Mouse (Mus musculus): ENCODE measurements around the gene Vdac1. TPM values are rescaled to one million over a fixed set of nuclear protein-coding genes. Genes with fewer than 3 reads are reported as not detected.
A peak's percentile ranks its signal among the peaks of the same experiment; 100 is the strongest.
"Not testable (repeated sequence)": the region's sequence is repeated elsewhere in the genome, so short reads cannot be mapped to it uniquely, and the experiment has no call there.

Gene Vdac1
- polyA plus RNA-seq, 1 experiment from 2014 or later: 295 TPM

DNA sequence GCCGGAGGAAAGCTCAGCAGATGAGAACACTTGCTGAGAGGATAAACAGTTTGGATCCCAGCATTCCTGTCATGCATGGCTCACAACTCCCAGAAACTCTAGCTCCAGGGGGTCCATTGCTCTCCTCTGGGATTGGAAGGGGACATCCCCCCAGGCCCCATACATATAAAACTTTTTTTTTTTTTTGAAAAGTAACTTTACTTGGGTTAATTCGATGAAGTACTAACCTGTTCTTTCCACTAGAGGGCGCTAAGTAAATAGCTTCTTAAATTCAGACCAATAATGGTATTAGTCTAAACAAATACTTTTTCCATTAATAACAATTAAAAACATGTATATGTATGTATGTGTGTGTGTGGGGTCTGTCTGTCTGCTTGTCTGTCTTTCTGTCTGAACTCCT is 24.0 kb downstream of the Vdac1 start:
- Histone ChIP-seq H3K27ac (no peak overlapping the region), H3K4me2 (replicated peaks) (no peak overlapping the region), H3K9me3 (no peaks in the 10 kb centered on the region), H3K4me1 (replicated peaks) (no peaks in the 10 kb centered on the region), H3K9ac (no peak overlapping the region), H3K27me3 (replicated peaks) (no peaks in the 10 kb centered on the region), H3K36me3 (peaks cover 46% of the 10 kb centered on the region), H3K4me3 (replicated peaks) (no peak overlapping the region)
- ATAC-seq: no peak
- 54% methylated on average over 3 of the region's 3 CpGs for WGBS

DNA sequence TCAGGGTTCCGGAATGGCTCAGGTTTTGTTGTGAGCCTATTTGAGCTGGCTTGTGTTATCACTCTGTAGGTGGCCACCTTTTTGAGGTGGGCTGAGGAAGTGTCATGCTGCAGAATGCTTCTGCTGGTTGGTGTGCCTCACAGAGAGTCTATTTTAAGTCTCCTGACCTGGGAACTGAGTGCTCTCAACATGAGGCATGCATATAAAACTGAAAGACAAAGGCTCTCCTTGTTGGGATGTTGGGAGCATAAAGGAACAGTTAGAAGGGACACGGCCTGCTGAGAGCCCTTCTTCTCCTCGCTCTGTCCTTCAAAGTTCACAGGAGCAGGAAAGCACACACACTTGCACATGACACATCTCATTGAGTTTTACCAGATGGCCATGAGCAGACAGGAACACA is 26.2 kb downstream of the Vdac1 start:
- H3K4me2 ChIP-seq (replicated peaks): no peak overlapping the region
- no peak overlapping the region for H3K27ac ChIP-seq
- no peak for ATAC-seq
- H3K9ac ChIP-seq: no peak overlapping the region
- no peak overlapping the region for H3K4me3 ChIP-seq (replicated peaks)
- H3K4me1 ChIP-seq (replicated peaks): no peaks in the 10 kb centered on the region
- WGBS: 91% methylated on average over 3 of the region's 3 CpGs
- no peaks in the 10 kb centered on the region for H3K9me3 ChIP-seq
- H3K27me3 ChIP-seq (replicated peaks): no peaks in the 10 kb centered on the region
- peaks cover 45% of the 10 kb centered on the region for H3K36me3 ChIP-seq

DNA sequence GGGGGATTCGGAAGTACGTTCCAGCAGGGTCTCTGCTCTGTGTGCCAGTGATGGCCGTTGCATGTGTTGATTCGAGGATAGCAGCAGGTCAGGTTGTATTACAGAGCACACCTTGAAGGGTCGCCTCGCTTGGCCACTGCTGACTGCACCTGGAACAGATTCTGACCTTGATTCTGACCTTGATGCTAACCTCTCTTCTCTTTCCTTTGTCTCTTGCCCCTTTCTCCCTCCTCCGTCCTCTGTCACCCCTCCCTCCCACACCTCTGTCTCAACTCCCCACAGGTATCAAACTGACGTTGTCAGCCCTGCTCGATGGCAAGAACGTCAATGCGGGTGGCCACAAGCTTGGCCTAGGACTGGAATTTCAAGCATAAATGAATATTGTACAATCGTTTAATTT is 27.5 kb downstream of the Vdac1 start:
- H3K27ac ChIP-seq: no peak overlapping the region
- H3K4me2 ChIP-seq (replicated peaks): no peak overlapping the region
- no peak overlapping the region for H3K4me3 ChIP-seq (replicated peaks)
- WGBS: 92% methylated on average over 12 of the region's 12 CpGs
- ATAC-seq: no peak
- no peaks in the 10 kb centered on the region for H3K9me3 ChIP-seq
- no peaks in the 10 kb centered on the region for H3K27me3 ChIP-seq (replicated peaks)
- H3K4me1 ChIP-seq (replicated peaks): no peaks in the 10 kb centered on the region
- H3K36me3 ChIP-seq: peaks cover 41% of the 10 kb centered on the region
- H3K9ac ChIP-seq: no peak overlapping the region

DNA sequence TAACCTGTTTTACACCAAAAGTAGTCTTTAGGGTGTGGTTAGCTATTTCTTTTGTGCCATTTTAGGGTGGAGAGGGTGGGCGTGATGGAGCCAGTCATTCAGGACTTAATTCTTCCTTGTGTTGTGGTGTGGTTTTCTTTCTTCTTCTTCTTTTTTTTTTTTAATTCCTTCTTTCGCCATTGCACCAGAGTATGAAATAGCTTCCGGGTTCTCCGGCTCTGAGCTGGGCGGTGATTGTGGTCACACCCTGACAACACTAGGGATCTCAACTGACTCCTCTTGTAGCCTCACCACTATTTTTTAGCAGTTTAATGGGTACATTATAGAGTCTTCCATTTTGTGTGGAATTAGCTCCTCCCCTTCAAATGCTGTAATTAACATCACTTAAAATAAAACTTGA is 28.3 kb downstream of the Vdac1 start:
- not testable (repeated sequence) for H3K27ac ChIP-seq; H3K4me3 ChIP-seq (replicated peaks); H3K9me3 ChIP-seq; H3K27me3 ChIP-seq (replicated peaks); ATAC-seq; H3K9ac ChIP-seq; H3K4me1 ChIP-seq (replicated peaks); H3K4me2 ChIP-seq (replicated peaks)
- peaks cover 35% of the 10 kb centered on the region for H3K36me3 ChIP-seq
- 92% methylated on average over 5 of the region's 5 CpGs for WGBS

DNA sequence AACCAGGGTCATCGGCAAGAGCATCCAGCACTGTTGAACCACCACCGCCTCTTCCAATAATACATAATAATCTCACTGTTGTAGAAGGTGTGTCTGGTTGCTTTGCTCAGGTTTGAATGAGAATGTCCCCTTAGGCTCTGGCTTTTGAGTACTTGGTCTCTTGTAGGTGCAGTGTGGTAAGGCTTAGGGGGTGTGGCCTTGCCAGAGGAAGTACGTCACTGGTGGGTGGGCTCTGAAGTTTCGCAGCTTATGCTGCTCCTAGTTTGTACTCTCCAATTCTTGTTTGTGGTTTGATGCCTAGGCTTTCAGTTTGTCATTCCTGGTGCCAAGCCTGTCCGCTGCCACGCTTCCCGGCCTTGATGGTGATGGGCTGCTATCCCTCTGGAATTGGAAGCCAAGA is 29.3 kb downstream of the Vdac1 start:
- H3K4me1 ChIP-seq (replicated peaks): no peaks in the 10 kb centered on the region
- no peak overlapping the region for H3K4me2 ChIP-seq (replicated peaks)
- no peak overlapping the region for H3K27ac ChIP-seq
- WGBS: 92% methylated on average over 7 of the region's 7 CpGs
- peaks cover 32% of the 10 kb centered on the region for H3K36me3 ChIP-seq
- H3K9me3 ChIP-seq: no peaks in the 10 kb centered on the region
- H3K4me3 ChIP-seq (replicated peaks): no peak overlapping the region
- ATAC-seq: no peak
- no peaks in the 10 kb centered on the region for H3K27me3 ChIP-seq (replicated peaks)
- H3K9ac ChIP-seq: no peak overlapping the region

DNA sequence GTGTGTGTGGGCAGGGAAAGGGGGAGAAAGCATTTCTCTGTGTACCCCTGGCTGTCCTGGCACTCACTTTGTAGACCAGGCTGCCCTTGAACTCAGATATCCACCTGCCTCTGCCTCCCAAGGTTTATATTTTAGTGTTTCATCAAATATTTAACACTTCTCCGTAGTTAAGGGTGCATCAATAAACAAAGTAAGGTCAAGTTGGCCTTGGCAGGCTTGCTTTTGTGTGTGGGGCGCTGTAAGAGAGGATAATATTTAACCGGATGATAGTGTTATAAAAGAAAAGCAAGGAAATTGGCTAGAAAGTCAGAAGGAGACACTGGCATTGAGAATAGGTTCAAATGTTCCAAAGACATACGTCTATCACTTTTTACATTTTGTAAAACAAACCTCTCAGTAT is 33.8 kb downstream of the Vdac1 start:
- Histone ChIP-seq H3K9ac (no peak overlapping the region), H3K27ac (no peak overlapping the region), H3K4me3 (replicated peaks) (no peak overlapping the region), H3K4me1 (replicated peaks) (peaks cover 8% of the 10 kb centered on the region; the same call in 1 of the 2 replicates), H3K27me3 (replicated peaks) (no peaks in the 10 kb centered on the region), H3K36me3 (0 out of 2 replicates have a peak, but pooled peaks cover 6% of the 10 kb centered on the region), H3K4me2 (replicated peaks) (no peak overlapping the region), H3K9me3 (no peaks in the 10 kb centered on the region)
- 51% methylated on average over 4 of the region's 4 CpGs for WGBS
- ATAC-seq: no peak

DNA sequence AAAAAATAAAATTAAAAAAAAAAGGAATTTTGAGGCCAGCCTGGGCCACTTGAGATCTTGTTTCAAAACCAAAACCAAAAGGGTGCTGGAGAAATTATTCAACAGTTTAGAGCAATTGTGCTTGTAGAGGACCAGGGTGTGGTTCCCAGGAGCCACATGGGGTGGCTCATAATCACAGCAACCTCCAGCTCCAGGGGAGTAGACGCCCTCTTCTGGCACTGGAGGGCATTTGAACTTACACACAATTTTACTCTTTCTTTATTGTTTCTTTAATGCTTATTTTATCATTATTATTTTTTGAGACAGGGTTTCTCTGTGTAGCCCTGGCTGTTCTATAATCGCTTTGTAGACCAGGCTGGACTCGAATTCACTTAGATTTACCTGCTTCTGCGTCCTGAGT is 34.7 kb downstream of the Vdac1 start:
- no peak overlapping the region for H3K27ac ChIP-seq
- 38% methylated on average over 4 of the region's 4 CpGs for WGBS

DNA sequence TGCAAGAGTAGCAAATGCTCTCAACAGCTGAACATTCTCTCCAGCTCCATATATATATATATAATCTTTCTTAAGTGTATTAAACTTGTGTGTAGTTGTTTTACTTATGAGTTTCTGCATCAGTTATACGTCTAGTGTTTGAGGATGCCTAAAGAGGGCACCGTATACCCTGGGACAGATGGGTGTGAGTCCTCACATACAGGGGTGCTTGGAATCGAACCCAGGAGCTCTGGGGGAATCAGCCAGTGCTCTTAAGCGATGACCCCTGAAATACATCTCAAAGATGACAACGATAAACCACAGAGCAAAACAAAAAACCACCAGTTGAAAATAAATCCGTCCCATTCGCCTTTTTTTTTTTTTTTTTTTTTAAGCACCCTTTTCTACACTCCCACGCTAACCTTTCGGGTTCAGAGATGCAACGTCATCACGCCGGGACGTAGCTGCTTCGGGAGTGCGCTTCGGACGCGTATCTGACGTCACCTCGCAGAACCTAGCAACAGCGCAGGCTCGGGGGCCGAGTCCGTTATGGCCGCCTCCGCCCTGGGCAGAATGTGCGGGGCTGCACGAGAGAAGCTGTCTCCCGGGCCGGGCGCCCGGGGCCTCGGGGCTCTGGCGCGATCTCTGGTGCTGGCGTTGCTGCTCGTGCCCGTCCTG is 35.4 kb downstream of the Vdac1 start, which contains the start of gene 9530068E07Rik:
9530068E07Rik (plus strand) TSS at position 489 of the 657 bp plus-strand sequence.
- ATAC-seq: peak; percentile 97
- H3K27ac ChIP-seq: peak within 1 kb of the TSS; percentile 89
- WGBS: 2% methylated on average over 38 of the region's 38 CpGs

More for the DNA sequence above, 34.7 kb downstream of the Vdac1 start:
- H3K4me3 ChIP-seq (replicated peaks): no peak overlapping the region; the same call in 1 of the 2 replicates
- H3K9me3 ChIP-seq: no peaks in the 10 kb centered on the region
- 0 out of 2 replicates have a peak, but pooled peaks cover 2% of the 10 kb centered on the region for H3K36me3 ChIP-seq
- no peak for ATAC-seq
- H3K4me1 ChIP-seq (replicated peaks): peaks cover 12% of the 10 kb centered on the region
- H3K27me3 ChIP-seq (replicated peaks): no peaks in the 10 kb centered on the region
- no peak overlapping the region for H3K9ac ChIP-seq
- H3K4me2 ChIP-seq (replicated peaks): no peak overlapping the region

DNA sequence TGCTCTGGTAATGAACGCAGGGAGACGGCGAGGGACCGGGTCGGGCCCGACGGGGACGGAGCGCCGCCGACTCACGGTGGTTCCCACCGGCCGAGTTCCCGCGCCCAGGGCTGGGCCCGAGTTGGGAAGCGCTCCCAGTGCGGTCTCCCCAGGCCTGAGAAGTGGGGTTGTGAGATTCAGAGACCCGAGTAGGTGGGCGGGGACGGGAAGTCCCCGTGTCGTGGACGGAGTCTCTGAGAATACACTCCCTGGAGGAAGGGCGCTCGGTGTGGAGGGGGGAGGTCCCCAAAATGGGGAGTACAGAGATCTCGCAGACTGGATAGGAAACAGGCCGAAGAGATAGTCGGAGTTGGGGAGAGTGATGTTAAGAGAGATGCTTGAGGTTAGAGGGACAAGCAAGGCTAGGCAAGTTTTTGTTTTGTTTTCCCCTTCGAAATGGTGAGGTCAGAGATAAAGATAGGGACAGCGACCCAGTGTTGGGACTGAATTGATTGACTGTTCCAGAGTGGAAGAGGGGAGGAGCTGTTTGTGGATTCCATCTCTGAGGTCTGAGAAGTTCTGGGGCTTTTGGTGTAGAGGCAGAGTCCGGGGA is 36.0 kb downstream of the Vdac1 start:
- peak; percentile 87 for ATAC-seq
- 1% methylated on average over 33 of the region's 33 CpGs for WGBS
- H3K4me2 ChIP-seq (replicated peaks): peak overlapping the region; percentile 70

More for the DNA sequence above, 35.4 kb downstream of the Vdac1 start, which contains the start of gene 9530068E07Rik:
- peaks cover 12% of the 10 kb centered on the region for H3K4me1 ChIP-seq (replicated peaks)
- peak within 1 kb of the TSS; percentile 70 for H3K4me2 ChIP-seq (replicated peaks)
- H3K9me3 ChIP-seq: no peaks in the 10 kb centered on the region
- H3K27me3 ChIP-seq (replicated peaks): no peaks in the 10 kb centered on the region
- H3K36me3 ChIP-seq: no peaks in the 10 kb centered on the region
- H3K4me3 ChIP-seq (replicated peaks): peak within 1 kb of the TSS; percentile 89
- H3K9ac ChIP-seq: peak within 1 kb of the TSS; percentile 92

DNA sequence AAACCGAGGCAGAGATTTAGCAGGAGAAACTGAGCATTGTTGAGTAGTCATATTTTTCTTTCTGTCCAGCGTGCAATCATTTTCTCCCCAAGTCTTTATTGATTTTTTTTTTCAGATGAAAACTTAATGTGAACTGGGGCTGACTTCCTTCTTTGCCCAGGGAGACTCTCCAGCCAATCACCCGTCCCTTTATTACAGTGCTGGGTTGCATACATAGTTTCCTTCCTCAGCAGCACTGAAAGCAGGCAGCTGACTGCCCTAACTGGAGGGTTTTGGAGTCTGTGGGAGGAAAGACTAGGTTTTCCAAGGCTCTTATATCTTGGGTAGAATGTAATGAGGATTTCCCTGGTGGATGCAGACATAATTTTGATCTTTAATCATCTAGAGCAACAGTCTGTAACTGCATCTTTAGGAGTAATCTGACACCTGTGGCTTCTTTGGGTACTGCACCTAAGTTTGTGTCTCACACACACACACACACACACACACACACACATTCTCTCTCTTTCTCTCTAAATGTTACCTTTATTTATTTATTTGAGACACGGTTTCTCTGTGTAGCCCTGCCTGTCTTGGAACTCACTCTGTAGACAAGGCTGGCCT is 36.8 kb downstream of the Vdac1 start:
- H3K9me3 ChIP-seq: no peaks in the 10 kb centered on the region
- no peaks in the 10 kb centered on the region for H3K27me3 ChIP-seq (replicated peaks)
- no peak for ATAC-seq
- H3K27ac ChIP-seq: peak overlapping the region; percentile 89; the same call in 1 of the 2 replicates
- peak overlapping the region; percentile 92; the same call in 1 of the 2 replicates for H3K9ac ChIP-seq
- H3K4me1 ChIP-seq (replicated peaks): peaks cover 12% of the 10 kb centered on the region
- peak overlapping the region; percentile 70 for H3K4me2 ChIP-seq (replicated peaks)
- peak overlapping the region; percentile 89 for H3K4me3 ChIP-seq (replicated peaks)
- 69% methylated on average over 4 of the region's 4 CpGs for WGBS
- H3K36me3 ChIP-seq: no peaks in the 10 kb centered on the region

More for the DNA sequence above, 36.0 kb downstream of the Vdac1 start:
- Histone ChIP-seq H3K36me3 (no peaks in the 10 kb centered on the region), H3K9me3 (no peaks in the 10 kb centered on the region), H3K9ac (peak overlapping the region; percentile 92), H3K4me1 (replicated peaks) (peaks cover 12% of the 10 kb centered on the region), H3K4me3 (replicated peaks) (peak overlapping the region; percentile 89), H3K27me3 (replicated peaks) (no peaks in the 10 kb centered on the region), H3K27ac (peak overlapping the region; percentile 89)

DNA sequence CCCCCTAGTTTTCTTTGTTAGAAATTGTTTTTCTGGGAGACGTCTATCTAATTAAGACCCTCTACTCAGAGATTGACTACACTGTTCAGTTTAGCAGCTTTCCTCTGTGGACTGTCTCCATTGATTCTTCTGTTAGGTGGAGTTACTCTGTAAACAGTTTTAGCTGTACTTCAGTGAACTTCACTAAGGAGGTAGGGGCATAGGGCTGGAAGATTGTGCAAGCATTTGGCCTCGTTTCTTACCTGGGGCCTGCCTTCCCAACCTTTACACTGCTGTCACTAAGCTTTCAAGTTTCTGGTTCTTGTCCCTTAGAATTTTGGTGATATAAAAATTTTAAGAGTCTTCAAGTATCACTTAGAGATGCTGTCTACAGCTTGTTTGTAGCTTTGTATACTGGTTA is 40.8 kb downstream of the Vdac1 start:
- H3K27ac ChIP-seq: no peak overlapping the region
- H3K4me1 ChIP-seq (replicated peaks): peaks cover 4% of the 10 kb centered on the region
- peaks cover 10% of the 10 kb centered on the region for H3K36me3 ChIP-seq
- ATAC-seq: no peak
- H3K4me2 ChIP-seq (replicated peaks): no peak overlapping the region
- WGBS: 52% methylated on average over 2 of the region's 2 CpGs
- no peak overlapping the region for H3K9ac ChIP-seq
- no peaks in the 10 kb centered on the region for H3K9me3 ChIP-seq
- no peaks in the 10 kb centered on the region for H3K27me3 ChIP-seq (replicated peaks)
- H3K4me3 ChIP-seq (replicated peaks): no peak overlapping the region

DNA sequence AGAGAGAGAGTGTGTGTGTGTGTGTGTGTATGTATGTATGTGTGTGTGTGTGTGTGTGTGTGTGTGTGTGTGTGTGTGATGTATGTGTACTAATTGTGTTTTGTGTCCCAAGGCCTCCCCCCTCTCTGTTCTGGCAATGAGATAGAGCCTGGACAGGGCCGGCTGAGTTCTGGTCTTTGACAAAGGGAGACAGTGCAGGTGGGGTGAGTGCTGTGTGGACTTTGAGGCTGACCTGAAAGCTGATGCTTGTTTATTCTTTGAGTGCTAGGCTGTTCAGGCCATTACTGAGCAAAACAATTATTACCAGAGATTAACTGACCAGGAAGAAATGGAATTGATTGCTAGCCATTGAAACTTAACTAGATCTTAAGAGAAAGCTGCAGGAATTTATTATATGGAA is 41.9 kb downstream of the Vdac1 start:
- no peak for ATAC-seq
- peaks cover 18% of the 10 kb centered on the region for H3K36me3 ChIP-seq

More for the DNA sequence above, 41.9 kb downstream of the Vdac1 start:
- H3K4me3 ChIP-seq (replicated peaks): no peak overlapping the region
- no peak overlapping the region for H3K27ac ChIP-seq
- no peak overlapping the region for H3K4me2 ChIP-seq (replicated peaks)
- H3K4me1 ChIP-seq (replicated peaks): peaks cover 4% of the 10 kb centered on the region
- no peaks in the 10 kb centered on the region for H3K9me3 ChIP-seq
- no peak overlapping the region for H3K9ac ChIP-seq
- no peaks in the 10 kb centered on the region for H3K27me3 ChIP-seq (replicated peaks)
- 23% methylated on average over 1 of the region's 1 CpGs for WGBS
